Mouse (Mus musculus) olfactory bulb, adult 2 months (tissue): Measurements from ENCODE around the gene Snrpa.

Source experiments
- CTCF ChIP-seq: fragments of 200-500 bp; IDR thresholded peaks from 2 replicates; pipeline ENCODE4 v1.5.1; 2012; ENCODE audit warnings: low read depth, mild to moderate bottlenecking, low read length, moderate library complexity; ENCODE audit not compliant: insufficient read depth
- POLR2A ChIP-seq: fragments of 200-500 bp; IDR thresholded peaks from 2 replicates; pipeline ENCODE4 v1.6.1; 2012; ENCODE audit warnings: mild to moderate bottlenecking, low read depth, low read length, moderate library complexity; ENCODE audit not compliant: insufficient read depth

GRCm38 (mm10) chr7:27237527-27237926 is 41.5 kb upstream of the Snrpa start:
- no peak for TF ChIP-seq POLR2A
- TF ChIP-seq CTCF, result no peak
